Mouse (Mus musculus): ENCODE data around the gene Gm4763. TPM values are rescaled to one million over a fixed set of nuclear protein-coding genes. Genes with fewer than 3 reads are reported as not detected.
"Not testable (repeated sequence)": the region's sequence is repeated elsewhere in the genome, so short reads cannot be mapped to it uniquely, and the experiment has no call there.

The Gm4763 gene
- polyA plus RNA-seq, 1 experiment from 2014 or later = not detected

GRCm38 (mm10) chr7:24715039-24715438 lies 11.7 kb downstream of the Gm4763 start:
- Histone ChIP-seq H3K9me3 (replicated peaks) (no peaks in the 10 kb centered on the region), H3K4me3 (no peak overlapping the region), H3K27me3 (no peaks in the 10 kb centered on the region), H3K27ac (no peak overlapping the region), H3K36me3 (ENCODE audit: poor library complexity, severe bottlenecking) (no peaks in the 10 kb centered on the region), H3K9ac (no peak overlapping the region), H3K4me1 (no peaks in the 10 kb centered on the region), H3K4me2 (no peak overlapping the region)
- whole genome bisulfite sequencing = 85% methylated on average over 6 of the region's 6 CpGs
- ATAC-seq = no peak

GRCm38 (mm10) chr7:24708832-24709292 lies 17.8 kb downstream of the Gm4763 start, which contains the start of gene BC049730:
TSS of gene BC049730 (plus strand) at chr7:24709242.
- no peaks in the 10 kb centered on the region for H3K4me1 ChIP-seq
- no peak within 1 kb of the TSS for H3K9ac ChIP-seq
- no peaks in the 10 kb centered on the region for H3K9me3 ChIP-seq (replicated peaks)
- no peaks in the 10 kb centered on the region for H3K27me3 ChIP-seq
- no peak within 1 kb of the TSS for H3K27ac ChIP-seq
- no peaks in the 10 kb centered on the region for H3K36me3 ChIP-seq (ENCODE audit: poor library complexity, severe bottlenecking)
- ATAC-seq = no peak
- H3K4me2 ChIP-seq = no peak within 1 kb of the TSS
- WGBS = 94% methylated on average over 14 of the region's 14 CpGs
- no peak within 1 kb of the TSS for H3K4me3 ChIP-seq

GRCm38 (mm10) chr7:24702841-24703240 lies 23.9 kb downstream of the Gm4763 start:
- H3K27ac ChIP-seq; H3K4me2 ChIP-seq; ATAC-seq; H3K9me3 ChIP-seq (replicated peaks); H3K36me3 ChIP-seq (ENCODE audit: poor library complexity, severe bottlenecking); H3K9ac ChIP-seq; H3K27me3 ChIP-seq; H3K4me3 ChIP-seq; H3K4me1 ChIP-seq: not testable (repeated sequence)
- WGBS = 84% methylated on average over 9 of the region's 9 CpGs

GRCm38 (mm10) chr7:24697891-24698290 lies 28.8 kb downstream of the Gm4763 start:
- H3K9ac ChIP-seq; H3K27ac ChIP-seq; H3K4me2 ChIP-seq; H3K36me3 ChIP-seq (ENCODE audit: poor library complexity, severe bottlenecking); ATAC-seq; H3K4me3 ChIP-seq; H3K9me3 ChIP-seq (replicated peaks); H3K27me3 ChIP-seq; H3K4me1 ChIP-seq: not testable (repeated sequence)
- WGBS = 95% methylated on average over 4 of the region's 4 CpGs

DNA sequence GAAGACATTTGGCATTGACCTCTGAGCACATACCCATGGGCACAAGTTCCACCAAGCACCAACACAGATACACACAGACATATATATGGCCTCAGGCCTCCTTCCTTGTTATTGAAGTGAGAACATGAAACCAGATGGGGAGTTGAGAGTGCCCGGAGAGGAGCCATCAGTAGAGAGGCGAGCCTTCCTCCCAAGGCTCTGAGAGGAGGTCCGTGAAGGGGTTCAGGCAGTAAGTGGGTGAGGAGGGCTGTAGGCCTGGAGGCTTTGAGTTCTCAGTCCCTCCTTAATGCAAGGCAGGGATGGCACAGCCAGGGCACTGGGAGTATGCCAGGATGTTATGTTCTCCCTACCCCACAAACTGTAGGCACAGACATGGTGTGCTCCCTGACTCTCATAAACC lies 34.0 kb downstream of the Gm4763 start:
- H3K4me1 ChIP-seq, ATAC-seq: not testable (repeated sequence)
- 98% methylated on average over 3 of the region's 3 CpGs for WGBS

GRCm38 (mm10) chr7:24687519-24687918 lies 39.2 kb downstream of the Gm4763 start:
- H3K4me2 ChIP-seq; H3K36me3 ChIP-seq (ENCODE audit: poor library complexity, severe bottlenecking); H3K27me3 ChIP-seq; H3K9ac ChIP-seq; H3K4me1 ChIP-seq; H3K4me3 ChIP-seq; H3K9me3 ChIP-seq (replicated peaks); ATAC-seq; H3K27ac ChIP-seq: not testable (repeated sequence)
- WGBS = 92% methylated on average over 10 of the region's 10 CpGs

More for the DNA sequence above, 34.0 kb downstream of the Gm4763 start:
- H3K9ac ChIP-seq; H3K27ac ChIP-seq; H3K4me2 ChIP-seq; H3K36me3 ChIP-seq (ENCODE audit: poor library complexity, severe bottlenecking); H3K4me3 ChIP-seq; H3K27me3 ChIP-seq; H3K9me3 ChIP-seq (replicated peaks): not testable (repeated sequence)

GRCm38 (mm10) chr7:24684121-24684520 lies 42.6 kb downstream of the Gm4763 start:
- H3K9me3 ChIP-seq (replicated peaks); H3K27me3 ChIP-seq; H3K27ac ChIP-seq; H3K9ac ChIP-seq; H3K4me1 ChIP-seq; H3K36me3 ChIP-seq (ENCODE audit: poor library complexity, severe bottlenecking); ATAC-seq; H3K4me3 ChIP-seq; H3K4me2 ChIP-seq: not testable (repeated sequence)
- 82% methylated on average over 7 of the region's 7 CpGs for WGBS

GRCm38 (mm10) chr7:24676575-24676974 lies 50.1 kb downstream of the Gm4763 start, which contains the start of gene Tex101:
TSS of gene Tex101 (minus strand) at chr7:24676675.
- Histone ChIP-seq H3K27me3 (no peaks in the 10 kb centered on the region), H3K4me2 (no peak within 1 kb of the TSS), H3K9me3 (replicated peaks) (no peaks in the 10 kb centered on the region), H3K9ac (no peak within 1 kb of the TSS), H3K4me3 (no peak within 1 kb of the TSS), H3K36me3 (ENCODE audit: poor library complexity, severe bottlenecking) (no peaks in the 10 kb centered on the region), H3K27ac (no peak within 1 kb of the TSS), H3K4me1 (no peaks in the 10 kb centered on the region)
- ATAC-seq = no peak
- 89% methylated on average over 9 of the region's 9 CpGs for WGBS

DNA sequence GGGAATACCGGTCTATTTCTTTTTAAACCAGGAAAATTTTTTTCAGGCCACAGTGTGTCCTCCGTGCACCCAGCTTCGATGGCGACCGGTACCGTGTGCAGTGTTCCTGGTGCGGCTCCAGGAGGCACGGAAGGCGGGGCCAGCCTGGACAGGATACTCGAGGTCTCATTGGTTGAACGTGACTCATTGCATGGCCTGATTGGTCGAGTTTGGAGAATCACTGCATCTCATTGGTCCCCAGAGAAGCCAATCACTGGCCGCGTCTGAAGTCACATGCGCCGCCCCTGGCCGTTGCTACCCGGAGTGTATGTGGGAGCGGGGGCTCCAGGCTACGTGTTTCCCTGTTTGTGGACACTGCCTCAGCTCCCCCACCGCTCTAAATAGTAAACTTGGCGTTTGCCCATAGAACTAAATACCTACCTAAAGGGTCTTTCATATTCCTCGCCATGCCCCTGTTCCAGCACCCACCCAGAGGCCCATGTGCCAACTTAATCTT lies 54.7 kb downstream of the Gm4763 start:
- Histone ChIP-seq H3K4me2 (no peak overlapping the region), H3K36me3 (ENCODE audit: poor library complexity, severe bottlenecking) (no peaks in the 10 kb centered on the region), H3K27ac (no peak overlapping the region), H3K9me3 (replicated peaks) (no peaks in the 10 kb centered on the region), H3K4me3 (no peak overlapping the region), H3K4me1 (no peaks in the 10 kb centered on the region), H3K9ac (no peak overlapping the region), H3K27me3 (no peaks in the 10 kb centered on the region)
- ATAC-seq = no peak
- WGBS = 92% methylated on average over 23 of the region's 23 CpGs

Other genes with a start within 250 kb of the Gm4763 start
- 45.8 and 47.0 TPM in 2 replicates for gene Cadm4, start 244.9 kb downstream of the Gm4763 start, polyA plus RNA-seq (2015; fragmentation: Nextera tagmentation; extraction: Ambion mirVana)
- 214 and 220 TPM in 2 replicates for gene Zfp428, start 219.9 kb downstream of the Gm4763 start, polyA plus RNA-seq (2015; fragmentation: Nextera tagmentation; extraction: Ambion mirVana)
- gene AC161166.1, start 214.5 kb downstream of the Gm4763 start, polyA plus RNA-seq (2015; fragmentation: Nextera tagmentation; extraction: Ambion mirVana) = 0.97 and 1.1 TPM in 2 replicates
- 15.1 and 17.4 TPM in 2 replicates for gene Irgq, start 196.2 kb downstream of the Gm4763 start, polyA plus RNA-seq (2015; fragmentation: Nextera tagmentation; extraction: Ambion mirVana)
- not detected in 2 replicates for gene Pinlyp, start 180.8 kb downstream of the Gm4763 start, polyA plus RNA-seq (2015; fragmentation: Nextera tagmentation; extraction: Ambion mirVana)
- 89.6 and 99.1 TPM in 2 replicates for gene Xrcc1, start 180.6 kb downstream of the Gm4763 start, polyA plus RNA-seq (2015; fragmentation: Nextera tagmentation; extraction: Ambion mirVana)
- gene Ethe1, start 139.4 kb downstream of the Gm4763 start, polyA plus RNA-seq (2015; fragmentation: Nextera tagmentation; extraction: Ambion mirVana) = 16.8 and 16.9 TPM in 2 replicates
- 4.7 and 5.1 TPM in 2 replicates for gene Zfp575, start 139.3 kb downstream of the Gm4763 start, polyA plus RNA-seq (2015; fragmentation: Nextera tagmentation; extraction: Ambion mirVana)
- gene Phldb3, start 116.1 kb downstream of the Gm4763 start, polyA plus RNA-seq (2015; fragmentation: Nextera tagmentation; extraction: Ambion mirVana) = not detected in 2 replicates
- 0.14 TPM in 1 of 2 replicates, not detected in the other for gene Lypd3, start 90.4 kb downstream of the Gm4763 start, polyA plus RNA-seq (2015; fragmentation: Nextera tagmentation; extraction: Ambion mirVana)
- gene Tex101, start 50.2 kb downstream of the Gm4763 start, polyA plus RNA-seq (2015; fragmentation: Nextera tagmentation; extraction: Ambion mirVana) = not detected in 2 replicates
- not detected in 2 replicates for gene BC049730, start 17.7 kb downstream of the Gm4763 start, polyA plus RNA-seq (2015; fragmentation: Nextera tagmentation; extraction: Ambion mirVana)
- gene Cd177, start 33.4 kb upstream of the Gm4763 start, polyA plus RNA-seq (2015; fragmentation: Nextera tagmentation; extraction: Ambion mirVana) = 0.05 and 0.10 TPM in 2 replicates
- gene Ceacam10, start 50.3 kb upstream of the Gm4763 start, polyA plus RNA-seq (2015; fragmentation: Nextera tagmentation; extraction: Ambion mirVana) = not detected in 2 replicates
- 29.8 and 31.0 TPM in 2 replicates for gene Gm9844, start 135.3 kb upstream of the Gm4763 start, polyA plus RNA-seq (2015; fragmentation: Nextera tagmentation; extraction: Ambion mirVana)
- not detected in 2 replicates for gene Lypd4, start 143.0 kb upstream of the Gm4763 start, polyA plus RNA-seq (2015; fragmentation: Nextera tagmentation; extraction: Ambion mirVana)
- 0.10 and 0.13 TPM in 2 replicates for gene Dmrtc2, start 143.1 kb upstream of the Gm4763 start, polyA plus RNA-seq (2015; fragmentation: Nextera tagmentation; extraction: Ambion mirVana)
- 1,732 and 1,934 TPM in 2 replicates for gene Rps19, start 157.5 kb upstream of the Gm4763 start, polyA plus RNA-seq (2015; fragmentation: Nextera tagmentation; extraction: Ambion mirVana)
- gene Cd79a, start 170.5 kb upstream of the Gm4763 start, polyA plus RNA-seq (2015; fragmentation: Nextera tagmentation; extraction: Ambion mirVana) = 0.18 TPM in 1 of 2 replicates, not detected in the other
- gene Arhgef1, start 176.0 kb upstream of the Gm4763 start, polyA plus RNA-seq (2015; fragmentation: Nextera tagmentation; extraction: Ambion mirVana) = 54.2 and 54.9 TPM in 2 replicates
- 0.43 and 1.0 TPM in 2 replicates for gene Gm4881, start 217.6 kb upstream of the Gm4763 start, polyA plus RNA-seq (2015; fragmentation: Nextera tagmentation; extraction: Ambion mirVana)
- 128 and 138 TPM in 2 replicates for gene Rabac1, start 245.8 kb upstream of the Gm4763 start, polyA plus RNA-seq (2015; fragmentation: Nextera tagmentation; extraction: Ambion mirVana)